Mouse (Mus musculus) T-helper 1 cell (primary cell): ENCODE measurements around the gene Fgf5.

Experiments
- in situ Hi-C: fragments of 300-600 bp; cut with MboI, MseI; formaldehyde crosslinking; loops from one replicate; pipeline ENCODE4 v1.15.1; 2025; ENCODE audit warnings: high pct_unique_total_duplicates

The Fgf5 gene

DNA sequence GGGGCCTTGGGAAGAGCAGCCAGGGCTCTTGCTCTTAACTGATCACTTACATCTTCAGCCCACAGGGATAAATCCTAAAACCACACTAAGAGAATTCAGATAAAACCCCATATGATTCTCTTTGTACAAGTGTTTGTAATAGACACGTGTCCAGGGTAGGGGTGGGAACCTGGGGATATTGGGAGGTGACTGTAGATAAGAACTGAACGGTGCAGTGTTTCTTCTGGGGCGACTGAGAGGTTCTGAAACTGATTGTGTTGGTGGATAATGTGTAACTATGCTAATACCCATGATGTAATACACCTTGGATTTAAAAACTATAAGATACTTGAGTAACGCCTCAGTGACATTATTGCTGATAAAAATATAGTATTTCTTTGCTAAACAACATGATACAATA, 51.7 kb downstream of the Fgf5 start:
- in situ Hi-C loops = no loop called here

DNA sequence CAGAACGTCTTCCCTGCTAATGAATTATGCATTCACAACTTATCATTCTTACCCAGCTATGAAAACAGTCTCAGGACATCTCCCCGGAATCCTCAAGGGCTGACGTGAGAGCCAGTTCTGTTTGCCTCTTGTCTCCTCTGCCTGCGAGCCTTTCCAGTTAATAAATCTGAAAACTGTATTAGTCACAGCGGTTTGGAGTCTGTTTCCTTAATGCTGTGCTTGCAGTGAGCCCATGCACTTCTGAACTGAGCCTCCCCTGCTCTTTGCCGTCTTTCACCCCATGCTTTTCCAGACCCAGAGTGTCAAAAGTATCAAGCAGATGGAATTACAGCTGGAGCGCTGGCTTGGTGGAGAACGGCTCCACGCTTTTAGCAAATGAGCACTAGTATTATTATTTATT, 52.5 kb downstream of the Fgf5 start:
- in situ Hi-C loops = no loop called here

- in situ Hi-C loops = loop anchor here (5.0 kb wide), 1 partner anchor 139 kb away; no protein-coding TSS in a partner anchor
These were observed 72.6 kb downstream of the Fgf5 start for GRCm38 (mm10) chr5:98326625-98327024.
